Mouse (Mus musculus) v-Abl transformed pro-B cells (cell line): ENCODE measurements around the gene Slc25a39.
"Not testable (repeated sequence)": the region's sequence is repeated elsewhere in the genome, so short reads cannot be mapped to it uniquely, and the experiment has no call there.

Source experiments
- in situ Hi-C, 2 experiments: fragments of 400-800 bp; cut with MboI; formaldehyde crosslinking; loops; one replicate each; pipeline ENCODE4 v1.15.1; 2025; ENCODE audit not compliant: unreplicated experiment in 2 of 2

The Slc25a39 gene

GRCm38 (mm10) chr11:102399107-102399506 is 8.6 kb downstream of the Slc25a39 start:
- in situ Hi-C loops = no loop called here

- in situ Hi-C loops = no loop called here
These were observed 9.5 kb downstream of the Slc25a39 start for GRCm38 (mm10) chr11:102398007-102398825.

- in situ Hi-C loops = no loop called here
These were observed 11.0 kb downstream of the Slc25a39 start for GRCm38 (mm10) chr11:102396671-102397141.

GRCm38 (mm10) chr11:102396263-102396662 is 11.5 kb downstream of the Slc25a39 start:
- in situ Hi-C loops = no loop called here

- in situ Hi-C loops = no loop called here
These were observed 12.5 kb downstream of the Slc25a39 start for GRCm38 (mm10) chr11:102395250-102395649.

- in situ Hi-C loops = no loop called here
These were observed 13.2 kb downstream of the Slc25a39 start for GRCm38 (mm10) chr11:102394421-102395124.

- in situ Hi-C loops = no loop called here
These were observed 13.9 kb downstream of the Slc25a39 start for GRCm38 (mm10) chr11:102393719-102394420.

GRCm38 (mm10) chr11:102393238-102393634 is 14.5 kb downstream of the Slc25a39 start, which contains the start of gene Rundc3a:
TSS of gene Rundc3a (plus strand) at chr11:102393403.
- in situ Hi-C loops = no loop called here

GRCm38 (mm10) chr11:102392441-102393237 is 15.1 kb downstream of the Slc25a39 start:
- in situ Hi-C loops = no loop called here

GRCm38 (mm10) chr11:102389436-102389835 is 18.3 kb downstream of the Slc25a39 start:
- in situ Hi-C loops = not testable (repeated sequence)

- in situ Hi-C loops = no loop called here
These were observed 21.6 kb downstream of the Slc25a39 start for GRCm38 (mm10) chr11:102386121-102386520.

GRCm38 (mm10) chr11:102385075-102385474 is 22.7 kb downstream of the Slc25a39 start:
- in situ Hi-C loops = no loop called here

GRCm38 (mm10) chr11:102384418-102384817 is 23.3 kb downstream of the Slc25a39 start:
- in situ Hi-C loops = loop anchor here in 1 of 2 experiments (5.0 kb wide), 1 partner anchor 47 kb away; no protein-coding TSS in a partner anchor

- in situ Hi-C loops = loop anchor here in 1 of 2 experiments (5.0 kb wide), 1 partner anchor 46 kb away; no protein-coding TSS in a partner anchor
These were observed 24.2 kb downstream of the Slc25a39 start for GRCm38 (mm10) chr11:102383365-102384136.

GRCm38 (mm10) chr11:102382794-102383193 is 25.0 kb downstream of the Slc25a39 start:
- in situ Hi-C loops = loop anchor here in 1 of 2 experiments (5.0 kb wide), 1 partner anchor 45 kb away; no protein-coding TSS in a partner anchor

- in situ Hi-C loops = loop anchor here in 1 of 2 experiments (5.0 kb wide), 1 partner anchor 44 kb away; no protein-coding TSS in a partner anchor
These were observed 26.2 kb downstream of the Slc25a39 start for GRCm38 (mm10) chr11:102381341-102382100.

GRCm38 (mm10) chr11:102380091-102380490 is 27.7 kb downstream of the Slc25a39 start:
- in situ Hi-C loops = loop anchor here in 1 of 2 experiments (5.0 kb wide), 1 partner anchor 43 kb away; no protein-coding TSS in a partner anchor

GRCm38 (mm10) chr11:102377186-102377585 is 30.6 kb downstream of the Slc25a39 start:
- in situ Hi-C loops = no loop called here
